Mouse (Mus musculus) embryonic fibroblast, embryonic 13.5 days (primary cell): ENCODE data around the gene Fkbp5. TPM values are rescaled to one million over a fixed set of nuclear protein-coding genes. Genes with fewer than 3 reads are reported as not detected.
"Not testable (repeated sequence)": the region's sequence is repeated elsewhere in the genome, so short reads cannot be mapped to it uniquely, and the experiment has no call there.

Experiments used
- H3K27ac ChIP-seq: 2 replicates; pipeline ENCODE4 v1.5.1; 2012; ENCODE audit warnings: low read length, control low read depth, inconsistent platforms; ENCODE audit not compliant: insufficient read depth
- H3K4me1 ChIP-seq: 2 replicates; pipeline ENCODE4 v1.6.1; 2011; ENCODE audit warnings: low read length; ENCODE audit not compliant: control insufficient read depth, insufficient read depth
- H3K4me3 ChIP-seq: 2 replicates; pipeline ENCODE4 v1.5.1; 2011; ENCODE audit warnings: mild to moderate bottlenecking, control low read depth, low read length; ENCODE audit not compliant: insufficient read depth
- CTCF ChIP-seq: IDR thresholded peaks from 2 replicates; pipeline ENCODE4 v1.5.1; 2011; ENCODE audit warnings: mild to moderate bottlenecking, control low read depth, low read length, moderate library complexity, borderline replicate concordance; ENCODE audit not compliant: insufficient read depth
- POLR2A ChIP-seq: IDR thresholded peaks from 2 replicates; pipeline ENCODE4 v1.6.1; 2011; ENCODE audit warnings: low read depth, mild to moderate bottlenecking, control low read depth, low read length, moderate library complexity
- polyA plus RNA-seq: library from polyadenylated mRNA; stranded (reverse); fragments of >200 nt; gene quantifications from 2 replicates; pipeline ENCODE4 v1.2.4, GENCODE M21; 2011; ENCODE audit warnings: low read depth; ENCODE audit not compliant: missing spikeins, insufficient read length

The Fkbp5 gene
- polyA plus RNA-seq, 1 experiment, result 31.3 TPM

- no peak overlapping the region for H3K4me3 ChIP-seq
- TF ChIP-seq CTCF (no peak), POLR2A (no peak)
- no peak overlapping the region for H3K27ac ChIP-seq
- 0 out of 2 replicates have a peak, but pooled peaks cover 2% of the 10 kb centered on the region for H3K4me1 ChIP-seq
Observed at GRCm38 (mm10) chr17:28369056-28369455, 148.3 kb downstream of the Fkbp5 start.

DNA sequence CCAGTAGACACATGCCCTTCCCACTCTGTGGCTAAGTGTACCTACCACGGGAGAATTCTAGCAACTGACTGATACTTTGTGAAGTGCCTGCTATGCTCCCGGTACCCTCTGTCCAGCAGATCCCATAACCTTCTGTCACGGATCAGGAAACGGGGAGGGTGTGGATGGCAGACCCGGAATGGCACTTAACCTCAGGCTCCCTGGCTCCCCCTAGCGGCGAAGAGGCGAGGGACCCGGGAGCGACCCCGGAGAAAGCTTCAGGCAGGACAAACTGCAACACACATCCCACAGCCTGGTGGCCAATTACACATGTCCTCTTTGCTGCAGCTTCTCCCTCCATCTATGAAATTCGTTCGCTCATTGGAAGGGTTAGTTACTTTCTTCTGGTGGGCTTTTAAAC lies 148.9 kb downstream of the Fkbp5 start:
- no peak for TF ChIP-seq POLR2A
- TF ChIP-seq CTCF, result peak; percentile 77
- 0 out of 2 replicates have a peak, but pooled peaks cover 2% of the 10 kb centered on the region for H3K4me1 ChIP-seq
- H3K27ac ChIP-seq, result no peak overlapping the region
- H3K4me3 ChIP-seq, result no peak overlapping the region

DNA sequence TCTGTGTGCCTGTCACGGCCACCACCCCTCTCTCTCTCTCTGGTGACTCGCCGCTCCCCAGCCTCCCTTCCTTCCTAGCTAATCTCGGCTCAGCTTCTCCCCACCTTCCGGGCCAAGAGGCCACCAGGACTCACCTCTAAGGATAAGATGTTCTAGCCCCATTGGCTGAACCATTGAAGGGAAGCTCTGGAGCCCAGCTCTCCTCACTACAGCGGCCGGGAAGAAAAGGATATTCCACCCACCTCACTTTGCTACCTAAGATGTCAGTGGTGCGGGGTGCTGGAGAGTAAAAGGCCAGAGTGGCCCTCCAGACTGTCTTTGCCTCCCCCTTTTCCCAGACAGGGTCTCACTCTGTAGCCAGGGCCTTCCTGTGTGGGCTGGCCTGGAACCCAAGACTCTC lies 152.2 kb downstream of the Fkbp5 start, which contains the start of gene Tulp1:
TSS of gene Tulp1 (minus strand) at position 101 of the 400 bp plus-strand sequence.
- Histone ChIP-seq H3K4me1 (no peaks in the 10 kb centered on the region), H3K27ac (no peak within 1 kb of the TSS), H3K4me3 (no peak within 1 kb of the TSS)
- TF ChIP-seq CTCF (no peak), POLR2A (no peak)

DNA sequence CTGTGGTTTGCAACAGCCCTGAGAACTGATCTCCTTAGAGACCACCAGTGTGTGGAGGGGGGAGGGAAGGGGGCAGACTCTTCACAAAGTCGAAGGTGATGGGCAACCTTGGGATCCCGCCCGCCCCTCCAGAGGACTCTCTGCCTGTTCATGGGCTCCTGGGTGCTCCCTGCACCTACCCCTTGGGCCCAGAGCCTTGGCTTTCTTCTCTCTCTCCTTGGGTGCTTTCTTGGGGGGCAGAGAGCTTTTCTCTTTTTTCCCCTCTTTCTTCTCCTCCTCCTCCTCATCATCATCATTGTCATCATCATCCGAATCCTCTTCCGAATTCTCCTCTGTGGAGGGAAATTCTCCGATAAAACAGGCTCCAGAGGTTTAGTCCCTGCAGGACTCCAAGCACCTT lies 153.8 kb downstream of the Fkbp5 start:
- H3K27ac ChIP-seq, result no peak overlapping the region
- no peak for TF ChIP-seq CTCF
- TF ChIP-seq POLR2A, result no peak
- H3K4me3 ChIP-seq, result no peak overlapping the region
- no peaks in the 10 kb centered on the region for H3K4me1 ChIP-seq

GRCm38 (mm10) chr17:28362653-28363292 lies 154.6 kb downstream of the Fkbp5 start:
- TF ChIP-seq CTCF, result no peak
- TF ChIP-seq POLR2A, result no peak
- H3K27ac ChIP-seq, result no peak overlapping the region
- no peaks in the 10 kb centered on the region for H3K4me1 ChIP-seq
- H3K4me3 ChIP-seq, result no peak overlapping the region

GRCm38 (mm10) chr17:28361921-28362652 lies 155.2 kb downstream of the Fkbp5 start:
- Histone ChIP-seq H3K4me3 (no peak overlapping the region), H3K4me1 (no peaks in the 10 kb centered on the region), H3K27ac (no peak overlapping the region)
- TF ChIP-seq CTCF (no peak), POLR2A (no peak)

GRCm38 (mm10) chr17:28360531-28361277 lies 156.6 kb downstream of the Fkbp5 start:
- TF ChIP-seq CTCF (no peak), POLR2A (no peak)
- no peak overlapping the region for H3K4me3 ChIP-seq
- H3K27ac ChIP-seq, result no peak overlapping the region
- H3K4me1 ChIP-seq, result no peaks in the 10 kb centered on the region

DNA sequence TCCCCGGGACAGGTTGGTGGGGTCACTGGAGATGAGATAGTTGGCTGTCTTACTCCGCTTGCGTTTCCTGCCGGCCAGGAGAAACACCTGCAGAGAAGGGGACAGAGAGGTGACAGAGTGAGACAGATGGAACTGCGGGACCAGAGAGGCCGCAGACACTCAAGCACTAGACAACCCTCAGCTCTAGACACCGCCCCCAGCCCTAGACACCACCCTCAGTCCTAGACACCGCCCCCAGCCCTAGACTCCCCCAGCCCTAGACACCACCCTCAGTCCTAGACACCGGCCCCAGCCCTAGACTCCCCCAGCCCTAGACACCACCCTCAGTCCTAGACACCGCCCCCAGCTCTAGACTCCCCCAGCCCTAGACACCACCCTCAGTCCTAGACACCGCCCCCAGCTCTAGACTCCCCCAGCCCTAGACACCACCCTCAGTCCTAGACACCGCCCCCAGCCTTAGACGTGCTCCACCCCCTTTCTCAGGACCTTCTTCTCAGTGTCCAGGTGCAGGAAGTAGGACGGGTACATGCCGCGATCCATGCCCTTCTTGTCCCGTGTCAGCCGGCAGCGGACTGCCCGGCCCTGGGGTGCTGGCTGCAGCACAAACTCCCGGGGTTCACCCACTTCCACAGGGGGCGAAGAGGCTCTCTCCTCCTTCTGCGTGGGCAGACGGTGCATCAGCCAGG lies 158.6 kb downstream of the Fkbp5 start:
- not testable (repeated sequence) for H3K4me1 ChIP-seq, H3K27ac ChIP-seq, H3K4me3 ChIP-seq

- Histone ChIP-seq H3K4me3 (no peak overlapping the region), H3K27ac (no peak overlapping the region), H3K4me1 (no peaks in the 10 kb centered on the region)
- TF ChIP-seq CTCF (no peak), POLR2A (no peak)
Observed at GRCm38 (mm10) chr17:28355871-28356270, 161.5 kb downstream of the Fkbp5 start.

DNA sequence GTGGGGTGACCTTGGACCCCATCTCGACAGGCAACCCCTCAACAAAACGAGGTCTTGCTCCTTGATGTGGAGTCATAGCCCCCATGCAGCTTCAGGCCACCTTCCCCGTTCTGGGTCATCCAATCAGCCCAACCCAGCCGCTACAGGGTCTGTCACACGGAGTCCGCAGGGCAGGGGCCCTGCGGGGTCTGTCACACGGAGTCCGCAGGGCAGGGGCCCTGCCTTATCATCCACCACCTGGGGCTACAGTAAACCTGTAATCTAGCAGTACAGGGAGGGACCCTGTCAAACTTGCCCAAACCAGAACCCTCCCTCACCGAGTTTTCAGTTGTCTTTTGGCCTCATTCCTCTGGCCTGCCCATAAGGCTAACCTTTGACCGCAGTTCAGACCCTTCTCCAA lies 165.3 kb downstream of the Fkbp5 start:
- peaks cover 10% of the 10 kb centered on the region for H3K4me1 ChIP-seq
- no peak for TF ChIP-seq CTCF
- TF ChIP-seq POLR2A, result no peak
- H3K27ac ChIP-seq, result no peak overlapping the region
- H3K4me3 ChIP-seq, result no peak overlapping the region
